Mouse (Mus musculus): Measurements from ENCODE around the gene Lhb.

DNA sequence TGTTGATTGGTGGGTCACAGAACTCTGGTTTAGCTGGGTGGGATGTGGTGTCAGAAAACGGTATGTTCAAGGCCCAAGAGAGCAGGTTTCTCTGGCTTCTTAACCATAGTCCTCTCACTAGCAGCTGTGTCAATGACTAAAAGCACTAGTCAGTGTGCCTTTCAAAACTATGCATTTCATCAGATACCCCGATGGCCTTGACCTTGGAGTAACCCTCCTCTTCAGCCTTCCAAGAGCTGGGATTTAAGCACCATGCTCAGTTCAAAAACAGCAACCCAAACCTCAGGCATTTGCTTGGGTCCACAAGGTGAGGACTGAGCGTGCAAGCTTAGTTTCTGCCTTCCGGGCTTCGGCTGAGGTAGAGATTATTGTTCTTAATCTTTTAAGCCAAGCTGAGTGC is 48.2 kb upstream of the Lhb start:
- TF ChIP-seq POLR2A (IDR thresholded peaks at IDR 0.05; ENCODE audit: insufficient read length, low read depth) (no peak), CEBPB (IDR thresholded peaks at IDR 0.05; ENCODE audit: insufficient read depth, poor library complexity, severe bottlenecking) (no peak), E2F4 (IDR thresholded peaks at IDR 0.05; ENCODE audit: insufficient read depth) (no peak), USF1 (IDR thresholded peaks at IDR 0.05; ENCODE audit: low read depth) (no peak), POLR2AphosphoS2 (IDR thresholded peaks at IDR 0.05; ENCODE audit: insufficient read length, low read depth) (peak; percentile 56), MYOG (IDR thresholded peaks at IDR 0.05; ENCODE audit: control insufficient read depth in 1 of 3, insufficient read depth in 1 of 3, insufficient read length in 2 of 3, low read depth in 2 of 3) (no peak)
